Mouse (Mus musculus): ENCODE measurements around the gene Myo1e. TPM values are rescaled to one million over a fixed set of nuclear protein-coding genes. Genes with fewer than 3 reads are reported as not detected.

The Myo1e gene
- polyA plus RNA-seq, 1 experiment: 9.4 TPM

GRCm38 (mm10) chr9:70364741-70365140, 157.6 kb downstream of the Myo1e start:
- TF ChIP-seq CTCF (IDR thresholded peaks at IDR 0.05; ENCODE audit: extremely low read depth, insufficient read depth, low read length): no peak
- no peak for TF ChIP-seq POLR2A (IDR thresholded peaks at IDR 0.05; ENCODE audit: extremely low read depth, insufficient read depth, low read length)
- peaks cover 3% of the 10 kb centered on the region; the same call in 1 of the 2 replicates for H3K4me1 ChIP-seq (ENCODE audit: control insufficient read depth, insufficient read depth, low read length)
- no peak overlapping the region for H3K4me3 ChIP-seq (ENCODE audit: insufficient read depth, low read length)
- 0 out of 2 replicates have a peak overlapping the region, but pooled peaks have one; percentile 31 for H3K27ac ChIP-seq (ENCODE audit: insufficient read depth, low read length)

GRCm38 (mm10) chr9:70365915-70366314, 158.8 kb downstream of the Myo1e start:
- peak overlapping the region; percentile 58 for H3K27ac ChIP-seq (ENCODE audit: insufficient read depth, low read length)
- H3K4me1 ChIP-seq (ENCODE audit: control insufficient read depth, insufficient read depth, low read length): peaks cover 3% of the 10 kb centered on the region; the same call in 1 of the 2 replicates
- no peak overlapping the region for H3K4me3 ChIP-seq (ENCODE audit: insufficient read depth, low read length)
- no peak for TF ChIP-seq CTCF (IDR thresholded peaks at IDR 0.05; ENCODE audit: extremely low read depth, insufficient read depth, low read length)
- TF ChIP-seq POLR2A (IDR thresholded peaks at IDR 0.05; ENCODE audit: extremely low read depth, insufficient read depth, low read length): no peak

GRCm38 (mm10) chr9:70366898-70367297, 159.7 kb downstream of the Myo1e start:
- TF ChIP-seq CTCF (IDR thresholded peaks at IDR 0.05; ENCODE audit: extremely low read depth, insufficient read depth, low read length) (no peak), POLR2A (IDR thresholded peaks at IDR 0.05; ENCODE audit: extremely low read depth, insufficient read depth, low read length) (no peak)
- Histone ChIP-seq H3K4me1 (ENCODE audit: control insufficient read depth, insufficient read depth, low read length) (peaks cover 3% of the 10 kb centered on the region; the same call in 1 of the 2 replicates), H3K4me3 (ENCODE audit: insufficient read depth, low read length) (no peak overlapping the region), H3K27ac (ENCODE audit: insufficient read depth, low read length) (peak overlapping the region; percentile 58)

GRCm38 (mm10) chr9:70371638-70372037, 164.5 kb downstream of the Myo1e start:
- Histone ChIP-seq H3K27ac (ENCODE audit: insufficient read depth, low read length) (no peak overlapping the region), H3K4me1 (ENCODE audit: control insufficient read depth, insufficient read depth, low read length) (peaks cover 3% of the 10 kb centered on the region; the same call in 1 of the 2 replicates), H3K4me3 (ENCODE audit: insufficient read depth, low read length) (no peak overlapping the region)
- TF ChIP-seq CTCF (IDR thresholded peaks at IDR 0.05; ENCODE audit: extremely low read depth, insufficient read depth, low read length): no peak
- no peak for TF ChIP-seq POLR2A (IDR thresholded peaks at IDR 0.05; ENCODE audit: extremely low read depth, insufficient read depth, low read length)

GRCm38 (mm10) chr9:70379502-70380467, 172.6 kb downstream of the Myo1e start:
- Histone ChIP-seq H3K4me3 (ENCODE audit: insufficient read depth, low read length) (no peak overlapping the region), H3K27ac (ENCODE audit: insufficient read depth, low read length) (no peak overlapping the region), H3K4me1 (ENCODE audit: control insufficient read depth, insufficient read depth, low read length) (no peaks in the 10 kb centered on the region)
- TF ChIP-seq POLR2A (IDR thresholded peaks at IDR 0.05; ENCODE audit: extremely low read depth, insufficient read depth, low read length) (no peak), CTCF (IDR thresholded peaks at IDR 0.05; ENCODE audit: extremely low read depth, insufficient read depth, low read length) (no peak)

- Histone ChIP-seq H3K4me1 (ENCODE audit: control insufficient read depth, insufficient read depth, low read length) (no peaks in the 10 kb centered on the region), H3K27ac (ENCODE audit: insufficient read depth, low read length) (no peak overlapping the region), H3K4me3 (ENCODE audit: insufficient read depth, low read length) (no peak overlapping the region)
- no peak for TF ChIP-seq CTCF (IDR thresholded peaks at IDR 0.05; ENCODE audit: extremely low read depth, insufficient read depth, low read length)
- TF ChIP-seq POLR2A (IDR thresholded peaks at IDR 0.05; ENCODE audit: extremely low read depth, insufficient read depth, low read length): no peak
Observed at GRCm38 (mm10) chr9:70382091-70382490, 174.9 kb downstream of the Myo1e start.

GRCm38 (mm10) chr9:70383750-70384149, 176.6 kb downstream of the Myo1e start:
- no peak for TF ChIP-seq POLR2A (IDR thresholded peaks at IDR 0.05; ENCODE audit: extremely low read depth, insufficient read depth, low read length)
- no peak for TF ChIP-seq CTCF (IDR thresholded peaks at IDR 0.05; ENCODE audit: extremely low read depth, insufficient read depth, low read length)
- Histone ChIP-seq H3K27ac (ENCODE audit: insufficient read depth, low read length) (no peak overlapping the region), H3K4me1 (ENCODE audit: control insufficient read depth, insufficient read depth, low read length) (no peaks in the 10 kb centered on the region), H3K4me3 (ENCODE audit: insufficient read depth, low read length) (no peak overlapping the region)

GRCm38 (mm10) chr9:70384494-70384893, 177.3 kb downstream of the Myo1e start:
- Histone ChIP-seq H3K27ac (ENCODE audit: insufficient read depth, low read length) (no peak overlapping the region), H3K4me3 (ENCODE audit: insufficient read depth, low read length) (no peak overlapping the region)
- TF ChIP-seq CTCF (IDR thresholded peaks at IDR 0.05; ENCODE audit: extremely low read depth, insufficient read depth, low read length): no peak
- TF ChIP-seq POLR2A (IDR thresholded peaks at IDR 0.05; ENCODE audit: extremely low read depth, insufficient read depth, low read length): no peak

GRCm38 (mm10) chr9:70384958-70385728, 178.0 kb downstream of the Myo1e start:
- no peaks in the 10 kb centered on the region for H3K4me1 ChIP-seq (ENCODE audit: control insufficient read depth, insufficient read depth, low read length)
- TF ChIP-seq POLR2A (IDR thresholded peaks at IDR 0.05; ENCODE audit: extremely low read depth, insufficient read depth, low read length): no peak
- TF ChIP-seq CTCF (IDR thresholded peaks at IDR 0.05; ENCODE audit: extremely low read depth, insufficient read depth, low read length): no peak

More at GRCm38 (mm10) chr9:70384494-70384893, 177.3 kb downstream of the Myo1e start:
- no peaks in the 10 kb centered on the region for H3K4me1 ChIP-seq (ENCODE audit: control insufficient read depth, insufficient read depth, low read length)

More at GRCm38 (mm10) chr9:70384958-70385728, 178.0 kb downstream of the Myo1e start:
- H3K4me3 ChIP-seq (ENCODE audit: insufficient read depth, low read length): no peak overlapping the region
- no peak overlapping the region for H3K27ac ChIP-seq (ENCODE audit: insufficient read depth, low read length)
